Mouse (Mus musculus) ES-CJ7 (cell line): ENCODE measurements around the gene Midn.
"Not testable (repeated sequence)": the region's sequence is repeated elsewhere in the genome, so short reads cannot be mapped to it uniquely, and the experiment has no call there.

Experiments used
- DNase-seq: peaks from one replicate; pipeline ENCODE4 v3.0.0; 2011; ENCODE audit warnings: low read depth, low spot score

Midn gene

DNA sequence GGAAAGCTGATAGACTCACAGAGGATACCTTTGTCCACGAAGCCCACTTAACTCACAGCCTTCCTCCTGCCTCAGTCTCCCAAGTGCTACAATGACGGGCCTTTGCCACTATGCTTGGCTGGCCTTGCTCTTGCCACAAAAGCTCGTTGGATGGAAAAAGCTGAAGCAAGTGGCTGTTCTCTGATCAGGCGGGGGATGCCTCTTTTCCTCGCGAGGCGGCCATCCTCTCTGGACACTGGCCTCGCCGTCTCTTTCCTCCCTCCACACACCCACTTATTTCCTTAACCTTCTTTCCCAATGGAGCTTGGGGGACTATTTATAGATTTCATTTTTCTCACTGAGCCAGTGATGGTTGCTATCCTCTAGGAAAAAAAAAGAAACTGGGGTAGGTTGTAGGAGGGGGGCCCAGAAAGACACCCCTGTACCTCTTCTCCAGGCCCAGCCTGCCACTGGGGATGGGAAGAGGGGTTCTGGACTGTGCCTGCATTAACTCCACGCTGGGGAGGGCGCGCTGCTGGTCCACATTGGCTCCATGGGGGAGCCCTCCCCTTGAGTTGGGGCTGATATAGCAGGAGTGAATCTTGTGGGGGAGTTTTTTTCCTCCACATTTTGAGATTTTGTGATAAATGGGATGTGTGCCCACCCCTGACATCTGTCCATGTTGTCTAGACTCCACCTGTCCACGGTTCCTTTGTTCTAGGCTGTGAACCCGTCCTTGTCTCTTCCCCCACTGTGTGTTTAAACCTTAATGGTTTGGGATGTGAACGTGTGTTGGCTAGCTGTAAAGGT is 9.3 kb downstream of the Midn start:
- DNase-seq = no peak

DNA sequence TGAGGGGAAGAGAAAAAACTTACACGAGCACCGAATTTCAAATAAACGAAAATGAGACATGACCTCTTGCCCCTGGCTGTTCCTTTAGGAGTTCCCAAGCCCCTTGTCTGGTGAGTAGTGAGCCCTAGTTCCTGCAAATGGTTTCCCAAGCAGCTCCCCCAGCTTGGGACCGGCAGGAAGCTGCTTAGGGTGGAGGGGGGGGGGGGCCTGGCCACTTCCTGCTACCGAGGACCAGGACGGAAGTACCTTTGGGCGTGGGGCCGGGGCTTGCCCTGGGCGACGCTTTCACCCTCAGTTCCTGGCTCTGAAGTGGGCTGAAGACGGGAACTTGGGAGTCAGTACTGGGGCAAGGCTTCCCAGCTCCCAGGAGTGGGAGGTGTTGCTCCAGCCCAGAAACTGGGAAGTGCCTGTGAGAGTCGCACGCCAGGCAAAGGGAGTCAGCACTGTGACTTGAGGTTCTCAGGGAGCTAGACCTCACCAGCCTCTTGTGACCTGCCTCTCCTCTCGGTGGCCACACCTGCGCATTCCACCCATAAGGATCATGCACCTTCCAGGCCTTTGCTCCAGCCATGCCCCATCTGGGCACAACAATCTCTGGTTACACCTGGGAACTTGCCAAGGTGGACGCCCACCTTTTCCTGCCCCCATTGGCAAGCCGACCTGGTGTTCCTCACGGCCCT is 10.4 kb downstream of the Midn start:
- DNase-seq = peak; percentile 66

DNA sequence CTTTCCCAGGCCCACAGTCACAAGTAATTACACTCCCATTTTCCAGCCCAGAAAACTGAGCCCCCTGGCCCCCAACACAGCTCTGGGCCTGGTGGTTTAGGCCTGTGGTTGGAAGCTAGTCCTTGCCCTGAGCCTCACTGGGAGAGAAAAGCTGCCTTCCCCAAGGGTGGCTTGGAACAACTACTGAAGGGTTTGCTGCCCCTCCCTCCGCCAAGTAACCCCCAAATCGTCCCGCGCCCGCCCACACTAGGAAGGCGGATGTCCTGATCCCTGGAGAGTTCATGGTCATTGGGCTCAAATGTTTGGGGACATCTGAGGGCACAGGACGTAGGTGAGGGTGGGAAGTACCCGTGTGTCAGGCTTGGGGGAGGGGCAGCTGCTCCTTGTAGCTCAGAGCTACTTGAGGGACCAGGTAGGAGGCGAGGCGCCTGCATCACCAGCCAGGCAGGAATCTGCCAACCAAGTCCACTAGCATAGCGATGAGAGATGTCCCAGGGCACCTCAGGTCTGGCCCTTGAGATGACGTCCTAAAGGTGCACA is 11.0 kb downstream of the Midn start:
- peak; percentile 68 for DNase-seq

DNA sequence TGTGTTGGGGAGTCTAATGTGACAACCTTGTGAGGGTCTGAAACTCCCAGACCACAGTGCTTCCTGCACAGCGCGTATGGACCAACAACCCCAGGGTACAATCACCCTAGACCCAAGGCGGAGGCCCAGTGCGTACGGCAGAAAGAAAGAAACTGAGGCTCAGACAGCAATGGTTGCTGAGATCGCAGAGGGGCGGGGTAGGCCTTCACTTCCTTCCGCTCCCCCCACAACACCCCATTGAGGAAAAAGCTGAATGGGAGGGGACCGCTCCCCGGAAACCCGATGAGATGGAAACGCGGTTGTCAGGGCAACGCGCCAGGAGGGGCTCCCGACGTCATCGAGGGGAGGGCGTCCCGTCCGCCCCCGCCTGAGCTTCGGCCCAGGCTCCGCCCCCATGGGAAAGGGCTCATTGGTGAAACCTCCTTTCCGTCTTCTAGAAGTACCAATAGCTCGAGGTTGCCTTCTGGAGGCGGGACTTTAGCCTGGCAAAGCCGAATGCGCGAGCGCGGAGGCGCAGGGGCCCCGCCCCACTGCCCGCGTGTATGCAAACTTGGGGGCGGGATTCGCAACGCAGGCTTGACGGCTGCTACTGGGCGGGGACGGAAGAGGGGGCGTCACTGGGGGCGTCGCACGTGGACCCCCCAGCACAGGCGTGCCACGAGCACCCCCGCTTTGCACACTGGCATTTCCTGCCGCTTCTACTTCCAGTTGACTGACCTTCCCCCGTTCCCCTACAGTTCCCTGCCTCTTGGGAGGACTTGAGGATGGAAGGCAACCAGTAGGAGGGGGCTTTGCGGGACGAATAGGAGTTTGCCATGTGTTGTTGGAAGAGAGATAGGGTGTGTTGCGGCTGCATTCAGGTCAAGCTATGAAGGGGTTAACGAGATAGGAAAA is 11.7 kb downstream of the Midn start:
- peak; percentile 98 for DNase-seq

DNA sequence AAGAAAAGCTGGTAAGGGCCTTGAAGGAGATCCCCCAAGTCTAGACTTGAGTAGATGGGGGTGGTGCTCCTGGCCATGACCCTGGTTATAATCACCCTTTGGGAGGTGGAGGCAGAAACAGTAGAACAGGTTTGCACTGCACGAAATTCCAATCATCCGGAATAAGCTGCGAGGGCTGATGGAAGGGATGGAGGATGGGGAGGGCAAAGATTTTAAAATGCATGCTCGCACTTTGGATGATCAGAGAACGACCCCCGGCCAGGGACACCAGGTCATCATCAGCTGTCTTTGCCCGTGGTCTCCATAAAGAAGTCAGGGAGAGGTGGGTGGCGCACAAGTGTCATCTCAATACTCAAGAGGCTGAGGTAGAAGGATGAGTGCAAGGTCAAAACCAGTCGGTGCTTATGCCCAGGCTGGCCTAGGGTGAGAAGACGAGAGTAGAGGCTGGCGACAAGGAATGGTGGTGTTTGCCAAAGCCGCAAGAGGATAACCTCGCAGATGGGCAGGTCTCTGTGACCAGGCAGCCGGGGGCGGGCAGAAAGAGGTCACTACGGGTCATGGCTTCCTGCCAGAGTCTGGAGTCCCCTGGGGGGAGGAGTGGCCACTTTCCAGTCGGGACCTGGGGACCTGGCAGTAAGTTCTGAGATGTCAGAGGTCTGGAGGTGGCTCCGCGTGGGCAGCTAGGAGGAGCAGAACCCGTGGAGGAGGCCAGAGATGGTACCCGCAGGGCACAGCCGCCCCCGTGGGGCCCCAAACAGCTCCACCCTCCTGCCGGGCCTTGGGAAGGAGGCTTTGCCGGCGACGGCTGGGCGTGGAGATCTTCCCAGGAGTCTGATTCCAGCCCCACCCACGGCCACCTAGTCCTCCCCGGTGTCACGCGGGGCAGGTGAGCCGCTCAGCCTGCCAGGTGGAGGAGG is 12.6 kb downstream of the Midn start:
- DNase-seq = peak; percentile 75

DNA sequence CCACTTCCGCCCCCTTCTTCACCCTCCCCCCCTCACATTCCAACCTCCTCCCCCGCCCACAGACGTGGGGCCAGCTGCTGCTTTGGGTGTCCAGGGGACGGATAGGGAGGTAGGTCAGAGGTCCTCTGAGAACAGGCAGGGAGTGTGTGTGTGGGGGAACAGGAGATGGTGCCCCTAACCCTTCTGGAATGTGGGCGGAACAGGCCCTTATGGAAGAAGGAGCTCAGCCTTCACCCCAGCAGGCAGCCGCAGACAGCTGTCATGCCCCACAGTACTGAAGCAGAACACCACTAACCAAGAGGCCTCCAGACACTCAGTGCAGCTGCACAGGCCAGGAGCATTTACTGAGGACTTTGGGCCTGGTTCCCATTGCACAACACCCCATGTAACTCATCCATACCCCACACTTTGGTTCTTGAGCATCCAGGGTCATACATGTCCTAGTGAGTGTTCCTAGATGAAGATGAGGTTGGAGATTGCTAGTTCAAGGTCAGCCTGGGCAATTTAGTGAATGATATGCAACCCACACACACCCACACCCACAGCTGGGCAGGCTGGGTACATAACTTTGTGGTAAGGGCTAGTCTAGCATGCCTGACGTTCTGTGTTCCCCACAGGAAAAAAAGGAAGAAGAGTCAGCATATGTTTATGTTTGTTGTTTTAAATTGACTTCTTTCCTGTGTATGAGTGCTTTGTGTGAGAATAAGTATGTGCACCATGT is 13.6 kb downstream of the Midn start:
- peak; percentile 69 for DNase-seq

DNA sequence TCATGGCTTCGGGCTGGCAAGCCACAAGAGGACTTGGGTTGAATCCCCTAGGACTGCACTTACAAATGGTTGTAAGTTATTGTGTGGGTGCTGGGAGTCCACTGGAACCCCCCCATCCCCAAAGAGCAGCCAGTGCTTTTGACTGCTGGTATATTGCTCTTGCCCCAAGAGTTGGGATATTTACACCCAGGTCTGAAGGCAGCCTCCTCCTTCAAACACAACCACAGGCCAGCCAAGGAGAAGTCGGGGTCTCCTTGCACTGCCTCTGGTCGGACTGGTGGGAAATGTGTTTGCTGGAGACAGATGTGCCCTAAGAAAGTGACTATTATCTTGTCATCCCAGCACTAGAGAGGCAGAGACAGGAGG is 14.2 kb downstream of the Midn start:
- no peak for DNase-seq

DNA sequence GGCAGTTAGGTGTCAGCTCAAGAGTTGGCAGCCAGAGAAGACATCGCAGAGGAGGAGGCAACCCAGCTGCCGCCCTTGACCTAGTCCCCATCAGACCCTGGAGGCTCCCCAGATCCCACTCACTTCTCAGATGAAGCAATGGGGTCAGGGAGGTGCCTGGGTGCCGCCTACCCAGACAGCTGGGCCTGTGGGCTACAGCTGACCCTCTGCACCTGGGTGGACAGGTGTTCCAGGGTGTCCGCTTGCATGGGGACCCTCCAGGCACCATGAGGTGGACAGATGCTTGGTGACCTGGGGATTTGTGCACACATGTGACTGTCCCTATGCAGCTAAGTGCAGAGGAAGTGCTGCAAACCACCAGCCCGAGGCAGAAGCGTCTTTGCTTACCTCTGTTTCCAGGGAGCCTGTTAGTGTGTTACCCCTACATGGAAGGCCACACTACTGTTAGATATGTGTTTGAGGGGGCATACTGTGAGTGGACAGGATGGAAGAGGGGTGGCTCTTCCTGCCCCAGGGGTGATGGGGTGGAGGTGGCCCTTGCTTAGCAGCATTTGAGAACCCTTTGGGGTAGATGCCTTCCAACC is 14.7 kb downstream of the Midn start:
- DNase-seq = no peak

DNA sequence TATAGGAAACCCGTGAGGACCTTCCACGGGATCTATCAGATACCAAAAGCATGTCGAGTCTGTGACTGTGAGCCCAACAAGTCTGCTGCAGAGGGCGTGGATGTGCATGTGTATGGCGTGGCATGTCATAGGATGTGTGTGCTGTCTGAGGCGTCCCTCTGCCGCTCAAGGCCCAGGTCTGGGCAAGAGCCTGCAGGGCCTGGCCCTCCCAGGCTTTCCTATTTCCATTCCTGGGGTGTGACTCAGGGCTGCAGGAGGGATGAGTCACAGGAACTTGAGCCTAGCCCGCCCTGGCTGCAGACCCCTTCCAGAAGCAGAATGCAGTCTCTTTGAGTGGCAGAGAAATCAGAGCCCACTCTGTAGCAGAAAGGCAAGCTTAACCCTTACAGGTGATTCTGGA is 15.6 kb downstream of the Midn start:
- no peak for DNase-seq

DNA sequence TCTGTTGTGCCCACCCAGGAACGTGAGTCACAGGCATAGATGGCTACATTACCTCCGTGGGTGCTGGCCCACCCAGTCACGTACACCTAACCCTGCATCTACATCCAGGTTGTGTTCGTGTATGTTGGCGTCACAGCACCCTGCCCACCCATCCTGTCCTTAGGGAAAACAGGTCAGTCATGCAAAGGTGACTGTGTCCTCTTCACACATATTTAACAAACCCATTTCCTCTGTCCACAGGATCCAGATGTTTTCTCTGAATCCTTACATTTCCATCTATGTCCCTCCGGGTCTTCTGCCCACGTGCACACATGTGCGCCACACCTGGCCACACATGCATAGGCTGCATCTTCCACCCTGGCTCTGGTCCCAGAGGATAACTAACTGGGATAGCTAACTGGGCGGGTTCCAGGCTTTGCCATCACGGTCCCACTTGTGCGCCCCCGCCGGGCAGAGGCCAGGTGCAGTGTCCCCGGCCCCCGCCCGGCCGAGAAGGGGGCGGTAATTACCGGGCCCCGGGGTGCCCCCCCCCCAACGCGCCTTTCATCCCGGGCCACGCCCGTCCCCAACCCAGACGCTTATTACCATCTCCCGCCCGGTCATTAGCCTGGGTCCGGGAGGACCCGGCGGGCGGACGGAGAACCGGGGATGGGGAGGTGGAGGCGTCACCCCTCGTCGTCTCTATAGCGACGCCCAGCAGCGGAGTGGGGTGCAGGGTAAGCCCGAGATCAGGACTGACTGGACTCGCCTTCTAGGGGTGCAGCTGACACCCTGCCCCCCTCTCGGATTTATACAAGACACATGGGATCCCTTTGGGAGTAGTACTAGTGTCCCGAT is 16.3 kb downstream of the Midn start:
- DNase-seq = no peak

DNA sequence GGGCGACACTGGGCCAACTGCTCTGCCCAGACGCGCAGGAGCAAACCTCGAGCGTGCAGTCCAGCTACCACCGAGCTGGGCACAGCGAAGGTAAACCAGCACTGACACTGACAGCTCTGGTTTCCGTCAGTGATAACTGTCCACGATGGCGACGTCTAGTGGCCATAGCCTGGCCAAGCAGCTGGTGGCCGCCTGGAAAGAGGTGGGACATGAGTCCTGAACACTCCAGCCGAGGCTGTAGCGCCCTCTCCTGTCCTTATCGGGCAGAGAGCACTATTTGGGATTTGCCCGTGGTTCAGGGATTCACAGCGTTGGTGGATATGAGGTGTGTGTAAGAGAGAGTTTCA is 16.9 kb downstream of the Midn start:
- peak; percentile 94 for DNase-seq

DNA sequence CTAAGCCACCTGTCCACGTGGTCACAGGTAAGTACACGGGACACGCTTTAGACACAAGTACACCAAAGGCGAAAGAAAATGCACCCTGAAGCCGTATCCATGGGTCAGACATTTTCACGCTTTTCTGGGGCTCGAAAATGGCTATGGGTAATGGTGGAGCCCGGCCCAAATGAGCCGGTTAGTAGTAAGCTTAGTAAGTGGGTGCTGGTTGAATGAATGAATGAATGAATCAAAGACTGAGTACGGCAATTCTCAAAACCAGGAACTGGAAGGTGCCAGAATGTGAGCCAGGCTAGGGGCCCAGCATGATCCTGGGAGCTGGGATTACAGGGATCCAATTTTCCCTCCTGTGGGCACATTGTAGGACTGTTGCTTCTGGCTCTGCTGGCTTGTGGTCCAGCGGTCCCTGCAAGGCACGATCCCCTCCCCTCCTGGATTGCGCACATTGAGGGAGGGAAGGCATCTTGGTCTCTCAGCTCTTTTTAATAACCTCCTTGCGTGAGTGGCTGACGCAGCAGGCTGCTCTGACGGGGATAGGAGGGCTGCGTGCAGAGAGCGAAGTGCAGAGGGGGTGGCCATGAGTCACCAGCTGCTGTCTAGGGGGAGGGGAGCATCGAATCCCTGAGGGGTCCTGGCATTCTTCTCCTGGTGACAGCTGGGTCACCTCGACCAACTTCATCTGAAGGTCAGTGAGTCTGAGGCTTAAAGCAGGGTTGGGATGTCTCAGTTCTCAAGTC is 17.5 kb downstream of the Midn start, which contains the start of gene Cirbp:
Cirbp (plus strand) TSS at position 594 of the 737 bp plus-strand sequence.
- no peak for DNase-seq

DNA sequence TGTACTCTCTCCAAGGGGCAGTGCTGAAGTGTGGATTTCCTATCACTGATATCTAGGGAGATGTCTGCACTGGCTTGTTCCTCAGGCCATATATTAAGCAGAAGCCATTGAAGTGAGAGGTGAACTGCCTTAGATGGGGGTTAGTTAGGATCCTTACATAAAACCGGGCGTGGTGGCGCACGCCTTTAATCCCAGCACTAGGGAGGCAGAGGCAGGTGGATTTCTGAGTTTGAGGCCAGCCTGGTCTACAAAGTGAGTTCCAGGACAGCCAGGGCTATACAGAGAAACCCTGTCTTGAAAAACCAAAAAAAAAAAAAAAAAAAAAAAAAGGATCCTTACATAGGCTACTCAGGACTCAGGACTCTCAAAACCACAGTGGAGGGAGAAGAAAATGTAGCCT is 18.1 kb downstream of the Midn start:
- DNase-seq = not testable (repeated sequence)

DNA sequence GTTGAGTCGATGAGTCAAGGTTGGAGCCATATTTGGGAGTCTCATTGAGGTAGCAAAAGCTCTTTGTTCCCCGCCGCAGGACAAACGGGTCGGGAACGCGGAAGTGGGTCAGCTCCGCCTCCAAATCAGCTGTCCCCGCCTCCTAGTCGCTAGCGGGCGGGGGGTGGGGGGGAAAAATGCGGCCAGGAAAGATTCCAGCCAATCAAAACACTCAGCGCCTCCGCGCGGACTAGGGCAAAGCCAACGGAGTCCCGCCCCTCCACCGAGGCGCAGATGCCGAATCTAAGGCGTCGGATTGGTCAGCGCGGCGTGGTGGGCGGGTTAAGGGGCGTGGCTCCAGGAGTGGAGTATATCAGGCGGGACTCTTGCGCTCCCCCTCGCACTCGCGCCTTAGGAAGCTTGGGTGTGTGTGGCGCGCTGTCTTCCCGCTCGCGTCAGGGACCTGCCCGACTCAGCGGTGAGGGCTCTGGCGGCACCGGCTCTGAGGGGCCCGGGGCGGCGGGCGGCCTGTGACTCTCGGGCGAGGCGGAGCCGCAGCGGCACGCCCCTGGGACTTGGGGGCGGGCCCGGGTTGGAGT is 19.5 kb downstream of the Midn start:
- peak; percentile 98 for DNase-seq

DNA sequence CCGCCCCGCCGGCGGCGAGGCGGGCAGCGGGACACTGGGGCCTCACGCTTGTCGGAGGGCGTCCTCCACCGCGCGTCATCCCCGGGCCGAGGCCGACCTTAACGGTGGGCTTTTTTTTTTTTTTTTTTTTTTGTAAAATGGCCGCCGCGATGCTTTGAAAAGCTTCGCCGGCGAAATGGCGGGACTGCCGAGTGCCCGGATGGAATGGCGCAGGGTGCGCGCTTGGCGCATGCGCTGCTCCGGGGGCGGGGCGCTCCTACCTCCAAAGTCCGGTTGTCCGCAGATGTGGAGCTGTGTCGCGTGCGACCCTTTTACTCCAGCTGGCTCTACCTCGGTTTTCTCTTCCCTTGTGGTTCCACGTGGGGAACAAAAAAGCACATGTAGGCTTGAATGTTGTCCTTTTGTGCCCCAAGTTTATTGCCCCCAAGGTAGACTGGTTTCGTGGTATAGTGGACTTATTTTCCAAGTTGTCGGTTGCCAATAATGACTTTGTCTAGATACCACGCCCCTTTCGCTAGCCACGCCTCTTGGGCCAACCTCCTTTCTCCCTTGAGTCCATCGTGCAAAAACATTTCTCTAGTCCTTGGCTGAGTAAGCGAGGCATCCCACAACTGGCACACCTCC is 20.1 kb downstream of the Midn start:
- DNase-seq = peak; percentile 96

DNA sequence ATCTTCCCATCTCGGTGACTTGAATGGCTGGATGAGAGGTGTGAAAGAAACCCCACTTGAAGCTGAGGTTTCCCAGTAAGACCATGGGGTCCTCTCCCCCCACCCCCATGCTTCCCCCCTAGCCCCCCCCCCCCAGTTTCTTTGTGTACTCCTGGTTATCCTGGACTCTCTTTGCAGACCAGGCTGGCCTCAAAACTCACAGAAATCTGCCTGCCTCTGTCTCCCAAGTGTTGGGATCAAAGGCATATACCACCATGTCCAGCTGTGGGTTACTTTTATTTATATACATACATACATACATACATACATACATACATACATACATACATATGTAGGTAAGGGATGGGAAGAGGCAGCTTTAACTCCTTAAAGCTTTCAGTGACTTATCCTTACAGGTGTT is 21.0 kb downstream of the Midn start:
- DNase-seq = no peak

DNA sequence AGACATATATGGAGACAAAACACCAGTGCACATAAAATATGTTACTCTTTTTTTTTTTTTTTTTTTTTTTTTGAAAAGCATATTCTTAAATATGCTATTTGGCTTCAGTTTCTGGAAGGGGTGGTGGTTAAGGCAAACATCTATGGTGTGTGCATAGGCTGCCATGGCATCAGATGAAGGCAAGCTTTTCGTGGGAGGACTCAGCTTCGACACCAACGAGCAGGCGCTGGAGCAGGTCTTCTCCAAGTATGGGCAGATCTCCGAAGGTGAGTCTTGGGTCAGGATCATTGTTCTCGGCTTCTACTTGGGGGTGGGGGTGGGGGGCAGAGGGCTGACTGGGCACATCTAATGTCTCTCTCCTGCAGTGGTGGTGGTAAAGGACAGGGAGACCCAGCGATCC is 21.6 kb downstream of the Midn start:
- DNase-seq = no peak

DNA sequence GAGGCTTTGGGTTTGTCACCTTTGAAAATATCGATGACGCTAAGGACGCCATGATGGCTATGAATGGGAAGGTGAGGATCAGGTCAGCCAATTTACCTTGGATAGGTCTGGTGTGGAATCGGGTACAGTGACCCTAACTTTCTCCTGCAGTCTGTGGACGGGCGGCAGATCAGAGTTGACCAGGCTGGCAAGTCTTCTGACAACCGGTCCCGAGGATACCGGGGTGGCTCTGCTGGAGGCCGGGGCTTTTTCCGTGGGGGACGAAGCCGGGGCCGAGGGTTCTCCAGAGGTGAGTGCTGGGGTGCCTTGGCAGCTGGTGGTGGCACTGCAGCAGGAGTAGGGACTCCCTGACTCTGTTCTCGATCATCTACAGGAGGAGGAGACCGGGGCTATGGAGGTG is 22.0 kb downstream of the Midn start:
- no peak for DNase-seq
